Mouse (Mus musculus): ENCODE results near the gene Dbx2. TPM values are rescaled to one million over a fixed set of nuclear protein-coding genes. Genes with fewer than 3 reads are reported as not detected.

The Dbx2 gene
- polyA plus RNA-seq, 1 experiment from 2014 or later = 0.44 TPM

DNA sequence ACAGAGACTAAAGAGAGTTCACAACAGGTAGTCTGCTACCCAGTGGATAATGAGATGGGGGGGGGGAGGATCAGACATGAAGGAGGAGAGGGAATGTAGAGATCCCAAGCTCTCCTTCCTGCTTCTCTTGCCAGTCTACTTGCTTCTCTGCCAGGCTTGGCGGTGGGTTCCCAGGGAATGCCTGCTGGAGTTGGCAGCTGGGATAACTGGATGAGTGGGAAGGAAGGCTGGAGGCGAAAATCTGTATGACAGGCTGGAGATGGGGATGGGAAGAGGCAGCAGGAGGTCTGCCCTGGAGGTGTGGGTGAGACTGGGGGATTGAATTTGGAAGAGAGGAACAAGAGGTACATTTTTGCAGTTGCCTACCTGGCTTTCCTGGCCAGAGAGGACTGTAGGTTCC is 19.4 kb upstream of the Dbx2 start:
- DNase-seq (ENCODE audit: low spot score) (no peak), ATAC-seq (replicated peaks; ENCODE audit: low FRiP score) (no peak)
- 83% methylated on average over 2 of the region's 2 CpGs for WGBS
- Histone ChIP-seq H3K4me1 (replicated peaks; ENCODE audit: control insufficient read depth, insufficient read depth, low read length) (no peaks in the 10 kb centered on the region), H3K4me3 (ENCODE audit: low read depth, low read length) (no peak overlapping the region), H3K27ac (ENCODE audit: low read depth, low read length) (no peak overlapping the region), H3K4me2 (ENCODE audit: low read depth, low read length, severe bottlenecking) (no peak overlapping the region), H3K9me3 (ENCODE audit: control insufficient read depth, low read length) (no peaks in the 10 kb centered on the region), H3K27me3 (ENCODE audit: control insufficient read depth, insufficient read depth, low read length) (no peaks in the 10 kb centered on the region), H3K36me3 (ENCODE audit: control insufficient read depth, insufficient read depth, low read length) (no peaks in the 10 kb centered on the region), H3K9ac (ENCODE audit: low read length) (no peak overlapping the region)

GRCm38 (mm10) chr15:95667209-95667608 is 11.4 kb upstream of the Dbx2 start:
- Histone ChIP-seq H3K9me3 (ENCODE audit: control insufficient read depth, low read length) (no peaks in the 10 kb centered on the region), H3K4me1 (replicated peaks; ENCODE audit: control insufficient read depth, insufficient read depth, low read length) (no peaks in the 10 kb centered on the region), H3K36me3 (ENCODE audit: control insufficient read depth, insufficient read depth, low read length) (no peaks in the 10 kb centered on the region), H3K9ac (ENCODE audit: low read length) (no peak overlapping the region), H3K4me3 (ENCODE audit: low read depth, low read length) (no peak overlapping the region), H3K4me2 (ENCODE audit: low read depth, low read length, severe bottlenecking) (no peak overlapping the region), H3K27me3 (ENCODE audit: control insufficient read depth, insufficient read depth, low read length) (no peaks in the 10 kb centered on the region), H3K27ac (ENCODE audit: low read depth, low read length) (no peak overlapping the region)
- ATAC-seq (replicated peaks; ENCODE audit: low FRiP score) (no peak), DNase-seq (ENCODE audit: low spot score) (no peak)
- 40% methylated on average over 8 of the region's 8 CpGs for WGBS

GRCm38 (mm10) chr15:95665002-95665401 is 9.2 kb upstream of the Dbx2 start:
- Histone ChIP-seq H3K27ac (ENCODE audit: low read depth, low read length) (no peak overlapping the region), H3K27me3 (ENCODE audit: control insufficient read depth, insufficient read depth, low read length) (no peaks in the 10 kb centered on the region), H3K36me3 (ENCODE audit: control insufficient read depth, insufficient read depth, low read length) (no peaks in the 10 kb centered on the region), H3K9me3 (ENCODE audit: control insufficient read depth, low read length) (no peaks in the 10 kb centered on the region), H3K4me1 (replicated peaks; ENCODE audit: control insufficient read depth, insufficient read depth, low read length) (no peaks in the 10 kb centered on the region), H3K9ac (ENCODE audit: low read length) (no peak overlapping the region), H3K4me2 (ENCODE audit: low read depth, low read length, severe bottlenecking) (no peak overlapping the region), H3K4me3 (ENCODE audit: low read depth, low read length) (no peak overlapping the region)
- DNase-seq (ENCODE audit: low spot score) = no peak
- ATAC-seq (replicated peaks; ENCODE audit: low FRiP score) = no peak
- 94% methylated on average over 4 of the region's 4 CpGs for WGBS

DNA sequence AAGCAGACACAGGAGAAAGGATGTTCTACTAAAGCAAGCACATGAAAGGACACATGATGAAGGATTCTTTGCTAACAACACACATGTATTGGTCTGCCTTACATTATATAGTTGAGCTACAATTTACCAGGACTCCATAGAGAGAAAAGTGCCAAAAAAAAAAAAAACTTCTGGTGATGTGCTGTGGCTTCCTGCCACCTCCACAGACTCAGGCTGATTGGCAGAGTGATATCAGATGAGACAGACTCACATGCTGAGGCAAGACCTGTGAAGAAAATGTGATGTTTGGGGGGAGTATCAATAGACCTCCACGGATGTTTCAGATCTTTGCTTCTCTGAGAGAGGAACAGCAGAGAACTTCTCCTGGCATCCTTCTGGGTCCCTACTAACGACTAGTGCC is 6.0 kb upstream of the Dbx2 start:
- H3K4me1 ChIP-seq (replicated peaks; ENCODE audit: control insufficient read depth, insufficient read depth, low read length) = no peaks in the 10 kb centered on the region
- WGBS = 76% methylated on average over 2 of the region's 2 CpGs
- no peaks in the 10 kb centered on the region for H3K36me3 ChIP-seq (ENCODE audit: control insufficient read depth, insufficient read depth, low read length)
- no peaks in the 10 kb centered on the region for H3K27me3 ChIP-seq (ENCODE audit: control insufficient read depth, insufficient read depth, low read length)
- H3K9ac ChIP-seq (ENCODE audit: low read length) = no peak overlapping the region
- no peak for ATAC-seq (replicated peaks; ENCODE audit: low FRiP score)
- no peak overlapping the region for H3K4me2 ChIP-seq (ENCODE audit: low read depth, low read length, severe bottlenecking)
- no peak for DNase-seq (ENCODE audit: low spot score)
- no peak overlapping the region for H3K27ac ChIP-seq (ENCODE audit: low read depth, low read length)
- no peak overlapping the region for H3K4me3 ChIP-seq (ENCODE audit: low read depth, low read length)
- H3K9me3 ChIP-seq (ENCODE audit: control insufficient read depth, low read length) = no peaks in the 10 kb centered on the region

GRCm38 (mm10) chr15:95660368-95660767 is 4.6 kb upstream of the Dbx2 start:
- ATAC-seq (replicated peaks; ENCODE audit: low FRiP score) = no peak

GRCm38 (mm10) chr15:95654211-95654897 is 1.4 kb downstream of the Dbx2 start:
- Histone ChIP-seq H3K9me3 (ENCODE audit: control insufficient read depth, low read length) (no peaks in the 10 kb centered on the region), H3K4me3 (ENCODE audit: low read depth, low read length) (peak overlapping the region; percentile 32), H3K9ac (ENCODE audit: low read length) (peak overlapping the region; percentile 31), H3K36me3 (ENCODE audit: control insufficient read depth, insufficient read depth, low read length) (no peaks in the 10 kb centered on the region), H3K27me3 (ENCODE audit: control insufficient read depth, insufficient read depth, low read length) (peaks cover 48% of the 10 kb centered on the region), H3K4me1 (replicated peaks; ENCODE audit: control insufficient read depth, insufficient read depth, low read length) (peaks cover 4% of the 10 kb centered on the region), H3K4me2 (ENCODE audit: low read depth, low read length, severe bottlenecking) (peak overlapping the region; percentile 69), H3K27ac (ENCODE audit: low read depth, low read length) (no peak overlapping the region)
- DNase-seq (ENCODE audit: low spot score) (peak; percentile 66), ATAC-seq (replicated peaks; ENCODE audit: low FRiP score) (peak; percentile 36; the same call in 1 of the 2 replicates)
- 1% methylated on average over 49 of the region's 49 CpGs for whole genome bisulfite sequencing

More at GRCm38 (mm10) chr15:95660368-95660767, 4.6 kb upstream of the Dbx2 start:
- H3K4me2 ChIP-seq (ENCODE audit: low read depth, low read length, severe bottlenecking) = no peak overlapping the region
- DNase-seq (ENCODE audit: low spot score) = no peak
- no peak overlapping the region for H3K27ac ChIP-seq (ENCODE audit: low read depth, low read length)
- no peaks in the 10 kb centered on the region for H3K36me3 ChIP-seq (ENCODE audit: control insufficient read depth, insufficient read depth, low read length)
- 87% methylated on average over 5 of the region's 5 CpGs for WGBS
- H3K9ac ChIP-seq (ENCODE audit: low read length) = no peak overlapping the region
- no peaks in the 10 kb centered on the region for H3K9me3 ChIP-seq (ENCODE audit: control insufficient read depth, low read length)
- peaks cover under 1% of the 10 kb centered on the region; the same call in 1 of the 2 replicates for H3K27me3 ChIP-seq (ENCODE audit: control insufficient read depth, insufficient read depth, low read length)
- no peak overlapping the region for H3K4me3 ChIP-seq (ENCODE audit: low read depth, low read length)
- H3K4me1 ChIP-seq (replicated peaks; ENCODE audit: control insufficient read depth, insufficient read depth, low read length) = no peaks in the 10 kb centered on the region

- H3K9me3 ChIP-seq (ENCODE audit: control insufficient read depth, low read length) = no peaks in the 10 kb centered on the region
- H3K4me2 ChIP-seq (ENCODE audit: low read depth, low read length, severe bottlenecking) = peak overlapping the region; percentile 69
- peak overlapping the region; percentile 32 for H3K4me3 ChIP-seq (ENCODE audit: low read depth, low read length)
- WGBS = 1% methylated on average over 6 of the region's 6 CpGs
- peak overlapping the region; percentile 31; the same call in 1 of the 2 replicates for H3K9ac ChIP-seq (ENCODE audit: low read length)
- H3K36me3 ChIP-seq (ENCODE audit: control insufficient read depth, insufficient read depth, low read length) = no peaks in the 10 kb centered on the region
- peak; percentile 49; the same call in 1 of the 2 replicates for ATAC-seq (replicated peaks; ENCODE audit: low FRiP score)
- DNase-seq (ENCODE audit: low spot score) = peak; percentile 60
- peaks cover 52% of the 10 kb centered on the region for H3K27me3 ChIP-seq (ENCODE audit: control insufficient read depth, insufficient read depth, low read length)
- no peak overlapping the region for H3K27ac ChIP-seq (ENCODE audit: low read depth, low read length)
- peaks cover 4% of the 10 kb centered on the region for H3K4me1 ChIP-seq (replicated peaks; ENCODE audit: control insufficient read depth, insufficient read depth, low read length)
Observed at GRCm38 (mm10) chr15:95653812-95654210, 1.9 kb downstream of the Dbx2 start.

DNA sequence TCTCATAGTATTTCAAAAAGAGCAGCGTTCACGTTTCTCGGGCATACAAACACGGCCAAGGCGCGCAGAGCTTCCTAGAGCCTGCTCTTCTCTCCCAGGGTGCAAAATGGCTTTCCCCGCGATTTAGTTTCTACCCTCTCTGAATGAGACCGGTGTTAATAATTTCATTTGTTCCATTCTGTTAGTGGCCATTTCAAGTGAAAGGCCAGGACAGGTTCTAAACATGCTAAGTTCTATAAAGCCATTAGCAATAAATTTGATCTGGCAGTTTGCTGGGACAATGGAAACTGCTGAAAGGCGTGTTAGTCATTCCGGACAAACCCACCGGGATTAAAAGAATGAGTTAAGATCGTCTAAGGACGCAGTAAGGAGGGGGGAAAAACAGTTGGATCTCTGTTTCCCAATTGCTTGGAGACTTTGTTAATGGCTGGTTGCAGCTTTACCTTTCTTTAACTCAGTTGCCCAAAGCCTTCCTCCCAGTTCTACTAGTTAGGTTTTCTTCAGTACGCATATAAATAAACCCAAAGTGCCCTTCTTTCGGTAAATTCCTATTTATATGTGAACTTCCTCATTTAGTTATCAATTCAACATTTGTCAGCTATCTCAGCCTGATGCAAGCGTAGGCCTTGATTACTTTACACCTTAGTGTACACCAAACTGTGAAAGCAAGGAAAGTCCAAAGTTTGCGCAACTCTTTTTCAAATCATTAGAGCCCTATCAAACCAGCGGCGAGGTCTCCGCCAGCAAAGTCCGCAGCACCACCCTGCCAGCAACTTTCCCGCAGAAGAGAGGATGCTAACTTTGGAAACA is 2.7 kb downstream of the Dbx2 start:
- WGBS = under 1% methylated on average over 23 of the region's 23 CpGs
- peaks cover 52% of the 10 kb centered on the region for H3K27me3 ChIP-seq (ENCODE audit: control insufficient read depth, insufficient read depth, low read length)
- no peak overlapping the region for H3K27ac ChIP-seq (ENCODE audit: low read depth, low read length)
- H3K36me3 ChIP-seq (ENCODE audit: control insufficient read depth, insufficient read depth, low read length) = no peaks in the 10 kb centered on the region
- H3K9me3 ChIP-seq (ENCODE audit: control insufficient read depth, low read length) = no peaks in the 10 kb centered on the region
- peaks cover 4% of the 10 kb centered on the region for H3K4me1 ChIP-seq (replicated peaks; ENCODE audit: control insufficient read depth, insufficient read depth, low read length)
- H3K4me3 ChIP-seq (ENCODE audit: low read depth, low read length) = no peak overlapping the region
- peak overlapping the region; percentile 9; the same call in 1 of the 2 replicates for H3K4me2 ChIP-seq (ENCODE audit: low read depth, low read length, severe bottlenecking)
- H3K9ac ChIP-seq (ENCODE audit: low read length) = no peak overlapping the region
- ATAC-seq (replicated peaks; ENCODE audit: low FRiP score) = no peak
- no peak for DNase-seq (ENCODE audit: low spot score)
